Mouse (Mus musculus) liver, adult 2 months (tissue): ENCODE results near the gene Plekha1.

Experiments used
- CTCF ChIP-seq: fragments of 200-500 bp; IDR thresholded peaks from 2 replicates; pipeline ENCODE4 v1.5.1; 2011; ENCODE audit warnings: low read depth, low read length, control low read depth
- POLR2A ChIP-seq: fragments of 200-500 bp; IDR thresholded peaks from 2 replicates; pipeline ENCODE4 v1.6.1; 2011; ENCODE audit warnings: low read length, control low read depth; ENCODE audit not compliant: insufficient read depth; ENCODE audit errors: extremely low read depth

DNA sequence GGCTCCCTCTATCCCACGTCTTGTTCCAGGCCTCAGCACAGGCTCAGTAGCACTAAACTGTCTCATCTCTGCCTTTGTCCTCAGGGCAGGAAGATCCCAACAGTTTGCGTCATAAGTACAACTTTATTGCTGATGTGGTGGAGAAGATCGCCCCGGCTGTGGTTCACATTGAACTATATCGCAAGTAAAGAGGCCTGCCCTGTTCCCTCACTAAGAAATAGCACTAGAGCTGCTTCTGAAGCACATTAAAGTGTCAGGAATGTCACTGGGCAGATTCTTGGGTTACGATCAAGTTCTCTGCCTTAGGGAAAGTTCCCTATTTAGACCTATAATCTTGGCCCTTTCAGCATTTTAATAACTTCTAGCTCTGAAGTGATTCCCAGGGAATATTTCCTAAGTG lies 95.9 kb downstream of the Plekha1 start:
- TF ChIP-seq CTCF (no peak), POLR2A (no peak)
